Mouse (Mus musculus) urinary bladder, postnatal 36 days (tissue): ENCODE results near the gene Tcf12.
A peak's percentile ranks its signal among the peaks of the same experiment; 100 is the strongest.

Source experiments
- DNase-seq, 2 experiments: peaks; one replicate each; pipeline ENCODE4 v3.0.0; 2022; ENCODE audit warnings: low spot score in 2 of 2, mixed read lengths in 1 of 2

The Tcf12 gene

DNA sequence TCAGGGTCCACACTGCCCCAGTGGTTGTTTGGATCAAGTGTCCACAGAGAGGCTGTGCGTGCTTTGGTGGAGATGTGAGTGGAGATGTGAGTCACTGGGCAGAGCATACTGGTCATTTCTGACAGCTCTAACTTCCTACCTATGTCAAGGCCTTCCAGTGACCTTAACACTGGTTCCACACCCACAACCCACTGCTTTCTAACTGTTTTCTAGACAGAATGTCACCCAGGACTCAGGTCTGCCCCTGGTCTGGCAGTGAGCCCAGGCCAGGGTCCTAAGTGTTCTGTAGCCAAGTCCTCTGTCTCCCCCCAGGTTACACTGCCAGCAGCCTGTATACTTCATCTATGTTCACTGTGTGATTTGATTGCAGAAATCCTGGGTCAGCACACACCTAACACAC is 275.3 kb downstream of the Tcf12 start:
- no peak for DNase-seq

GRCm38 (mm10) chr9:71835203-71835815 is 276.4 kb downstream of the Tcf12 start:
- no peak for DNase-seq

DNA sequence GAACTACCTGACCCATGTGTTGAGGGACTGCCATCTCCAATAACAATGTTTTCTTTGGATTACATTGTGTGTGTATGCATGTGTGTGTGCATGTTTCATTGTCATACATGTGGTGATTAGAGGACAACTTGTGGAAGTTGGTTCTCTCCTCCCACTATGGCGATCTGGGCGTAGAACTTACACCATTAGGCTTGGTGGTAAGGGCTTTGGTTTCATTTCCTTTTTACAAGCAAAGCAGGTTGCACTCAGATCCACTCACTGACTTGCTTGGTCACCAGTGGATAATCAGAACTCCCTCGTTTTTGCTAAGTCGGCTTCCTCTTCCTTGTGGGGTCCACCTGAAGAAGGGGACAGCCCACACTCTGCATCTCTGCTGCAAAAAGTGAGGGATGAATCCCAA is 277.0 kb downstream of the Tcf12 start:
- DNase-seq, result no peak

- DNase-seq, result peak; percentile 67 to 79
These were observed 279.6 kb downstream of the Tcf12 start for GRCm38 (mm10) chr9:71831756-71832699.

- DNase-seq, result no peak
These were observed 280.7 kb downstream of the Tcf12 start for GRCm38 (mm10) chr9:71830994-71831393.

GRCm38 (mm10) chr9:71830365-71830764 is 281.3 kb downstream of the Tcf12 start:
- DNase-seq, result no peak

GRCm38 (mm10) chr9:71829753-71830152 is 281.9 kb downstream of the Tcf12 start:
- DNase-seq, result no peak

DNA sequence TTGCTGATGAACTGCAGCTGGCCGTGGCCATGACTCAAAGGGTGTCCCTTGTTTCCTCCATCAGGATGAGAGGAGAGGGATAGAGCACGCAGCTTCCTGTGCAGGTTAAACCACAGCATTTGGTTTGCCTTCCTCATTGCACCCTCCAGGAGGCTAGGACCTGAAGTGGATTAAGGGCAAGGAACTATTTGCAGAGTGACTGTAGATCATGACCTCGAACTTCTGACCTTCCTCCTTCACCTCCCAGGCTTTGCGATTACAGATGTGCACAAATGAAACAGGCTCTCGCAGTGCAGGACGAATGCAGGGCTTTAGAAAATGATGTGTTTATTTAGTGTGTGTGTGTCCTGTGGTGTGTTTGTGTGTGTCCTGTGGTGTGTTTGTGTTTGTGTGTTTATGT is 282.5 kb downstream of the Tcf12 start:
- DNase-seq, result no peak

GRCm38 (mm10) chr9:71827371-71827770 is 284.3 kb downstream of the Tcf12 start:
- DNase-seq, result no peak

GRCm38 (mm10) chr9:71826040-71826525 is 285.6 kb downstream of the Tcf12 start:
- peak; percentile 7 to 70 for DNase-seq

- no peak for DNase-seq
These were observed 289.7 kb downstream of the Tcf12 start for GRCm38 (mm10) chr9:71822003-71822402.

DNA sequence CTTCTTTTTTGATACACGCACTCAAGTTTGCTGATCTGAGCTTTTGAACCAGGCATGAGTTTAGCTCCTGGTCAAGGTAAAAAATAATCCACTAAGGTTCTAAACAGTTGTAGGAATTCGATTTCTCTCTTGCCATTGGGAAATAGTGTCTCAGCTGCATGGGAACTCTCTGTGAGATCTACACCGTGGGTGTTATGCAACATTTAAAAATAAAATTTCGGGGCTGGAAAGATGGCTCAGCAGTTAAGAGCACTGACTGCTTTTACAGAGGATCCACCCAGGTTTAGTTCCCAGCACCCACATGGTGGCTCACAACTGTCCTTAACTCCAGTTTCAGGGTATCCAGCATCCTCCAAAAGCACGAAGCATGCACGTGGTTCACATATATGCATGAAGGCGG is 293.2 kb downstream of the Tcf12 start:
- no peak for DNase-seq

DNA sequence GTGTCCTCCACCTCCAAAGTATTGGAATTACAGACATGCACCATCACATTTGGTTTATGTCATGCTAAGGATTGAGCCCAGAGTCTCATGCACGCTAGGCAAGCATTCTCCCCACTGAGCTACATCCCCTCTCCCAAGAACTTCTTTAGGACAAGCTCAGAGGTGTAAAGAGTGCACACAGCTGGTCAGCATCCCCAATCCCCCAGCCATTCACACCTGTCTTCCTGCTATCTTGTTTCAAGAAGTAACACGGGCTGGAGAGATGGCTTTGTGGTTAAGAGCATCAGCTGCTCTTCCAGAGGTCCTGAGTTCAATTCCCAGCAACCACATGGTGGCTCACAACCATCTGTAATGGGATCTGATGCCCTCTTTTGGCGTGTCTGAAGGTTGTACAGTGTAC is 295.6 kb downstream of the Tcf12 start:
- no peak for DNase-seq

- no peak for DNase-seq
These were observed 298.1 kb downstream of the Tcf12 start for GRCm38 (mm10) chr9:71813565-71813964.

GRCm38 (mm10) chr9:71812914-71813313 is 298.8 kb downstream of the Tcf12 start:
- no peak for DNase-seq

- DNase-seq, result no peak
These were observed 299.3 kb downstream of the Tcf12 start for GRCm38 (mm10) chr9:71812402-71812801.

DNA sequence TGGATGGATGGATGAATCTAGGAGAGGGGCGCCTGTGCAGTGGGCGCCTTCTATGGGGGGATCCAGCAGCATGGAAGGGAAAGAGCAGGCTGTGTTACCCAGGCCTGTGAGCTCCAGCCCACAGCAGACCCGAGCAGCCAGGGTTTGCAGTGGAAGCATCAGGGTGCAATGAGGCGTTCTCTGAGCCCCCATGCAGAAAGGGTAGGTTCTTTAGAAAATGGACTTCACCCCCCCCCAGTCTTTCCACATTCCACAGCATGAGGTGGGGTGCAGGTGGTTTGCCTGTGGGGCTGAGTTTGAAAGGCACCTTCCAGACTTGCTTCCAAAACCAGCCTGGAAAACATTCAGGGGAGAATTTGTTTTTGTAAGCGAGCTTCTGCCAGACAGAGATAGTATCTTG is 300.3 kb downstream of the Tcf12 start:
- no peak for DNase-seq

- no peak for DNase-seq
These were observed 300.9 kb downstream of the Tcf12 start for GRCm38 (mm10) chr9:71810723-71811122.

- no peak for DNase-seq
These were observed 302.9 kb downstream of the Tcf12 start for GRCm38 (mm10) chr9:71808640-71809254.

- no peak for DNase-seq
These were observed 303.9 kb downstream of the Tcf12 start for GRCm38 (mm10) chr9:71807801-71808200.

DNA sequence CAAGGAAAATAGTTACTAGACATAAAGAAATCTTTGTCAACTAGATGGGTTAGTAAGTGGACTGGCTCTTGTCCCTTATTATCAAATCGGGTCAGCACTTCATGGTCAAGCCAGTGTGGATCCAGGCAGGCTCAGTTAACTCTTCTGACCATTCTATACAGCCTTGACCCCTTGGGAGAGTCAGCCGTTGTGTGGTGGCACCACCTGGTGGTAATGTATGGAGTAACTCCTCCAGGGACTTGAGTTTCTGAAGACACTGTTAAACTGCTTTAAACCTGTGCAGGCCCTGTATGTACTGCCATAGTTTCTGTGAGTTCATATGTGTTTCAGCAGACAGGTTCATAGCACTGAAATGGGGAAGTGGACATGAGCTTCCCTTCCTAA is 305.3 kb downstream of the Tcf12 start:
- DNase-seq, result peak; percentile 70 to 79

DNA sequence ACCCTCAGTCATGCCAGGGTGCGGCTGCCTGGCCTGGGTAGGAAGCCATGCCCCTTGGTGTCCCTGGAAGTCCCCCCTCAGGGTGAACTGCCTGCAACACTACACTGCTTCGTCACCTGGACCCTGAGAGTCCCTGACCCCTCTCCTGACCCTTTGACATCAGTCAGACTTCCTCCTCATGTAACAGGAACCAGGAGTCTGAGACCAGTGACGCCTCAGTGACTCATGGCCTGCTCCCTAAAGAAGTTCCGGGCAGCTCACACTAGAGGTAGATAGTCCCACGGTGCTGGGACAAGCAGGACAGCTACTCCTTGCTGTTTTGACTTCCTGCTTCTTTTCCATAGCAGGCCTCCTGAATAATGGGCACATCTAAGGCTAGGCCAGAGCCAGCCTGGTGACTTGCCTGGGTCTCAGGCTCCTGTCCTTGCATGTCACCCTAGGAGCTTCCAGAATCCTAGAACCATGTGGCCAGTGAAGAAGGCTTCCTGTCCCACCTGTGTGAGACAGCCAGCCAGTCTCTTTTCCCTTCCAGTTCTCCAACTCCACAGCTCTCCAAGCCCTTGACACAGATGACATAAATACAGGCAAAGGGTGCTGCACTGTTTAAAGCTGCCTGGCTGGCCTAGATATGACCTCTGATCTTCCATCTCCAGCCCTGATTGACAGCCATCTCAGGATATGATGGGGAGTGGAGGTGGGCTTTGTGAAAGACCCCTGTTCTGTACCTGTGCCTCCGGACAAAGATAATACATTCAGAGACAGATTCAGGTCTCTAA is 305.8 kb downstream of the Tcf12 start:
- no peak for DNase-seq
